Mouse (Mus musculus): ENCODE measurements around the gene Rbmx2. TPM values are rescaled to one million over a fixed set of nuclear protein-coding genes. Genes with fewer than 3 reads are reported as not detected.
A peak's percentile ranks its signal among the peaks of the same experiment; 100 is the strongest.

The Rbmx2 gene
- polyA plus RNA-seq (2014; fragmentation: Nextera tagmentation; extraction: Ambion mirVana): 20.4 and 24.5 TPM in 2 replicates

GRCm38 (mm10) chrX:48694864-48695371 is at the start of gene Rbmx2:
Gene Rbmx2, plus strand, starts transcription at chrX:48695004.
- H3K4me1 ChIP-seq (replicated peaks; ENCODE audit: control insufficient read depth, insufficient read depth, low read length): no peaks in the 10 kb centered on the region
- DNase-seq (ENCODE audit: low spot score) (peak; percentile 80), ATAC-seq (replicated peaks; ENCODE audit: low FRiP score) (peak; percentile 97)
- no peaks in the 10 kb centered on the region for H3K36me3 ChIP-seq (ENCODE audit: control insufficient read depth, insufficient read depth, low read length)
- H3K9ac ChIP-seq (ENCODE audit: low read depth, low read length): peak within 1 kb of the TSS; percentile 67
- H3K4me3 ChIP-seq (ENCODE audit: low read depth, low read length): peak within 1 kb of the TSS; percentile 61
- whole genome bisulfite sequencing: 7% methylated on average over 41 of the region's 42 CpGs
- peak within 1 kb of the TSS; percentile 78 for H3K4me2 ChIP-seq
- no peaks in the 10 kb centered on the region for H3K27me3 ChIP-seq (replicated peaks; ENCODE audit: control insufficient read depth, insufficient read depth, low read length)
- peak within 1 kb of the TSS; percentile 74 for H3K27ac ChIP-seq (ENCODE audit: low read depth, low read length)
- no peaks in the 10 kb centered on the region for H3K9me3 ChIP-seq (ENCODE audit: control insufficient read depth, low read length)

- no peak for ATAC-seq (replicated peaks; ENCODE audit: low FRiP score)
- H3K27ac ChIP-seq (ENCODE audit: low read depth, low read length): no peak overlapping the region
- 40% methylated on average over 6 of the region's 6 CpGs for WGBS
- no peaks in the 10 kb centered on the region for H3K27me3 ChIP-seq (replicated peaks; ENCODE audit: control insufficient read depth, insufficient read depth, low read length)
- H3K9me3 ChIP-seq (ENCODE audit: control insufficient read depth, low read length): no peaks in the 10 kb centered on the region
- no peak overlapping the region for H3K9ac ChIP-seq (ENCODE audit: low read depth, low read length)
- no peak overlapping the region for H3K4me2 ChIP-seq
- DNase-seq (ENCODE audit: low spot score): no peak
- H3K4me3 ChIP-seq (ENCODE audit: low read depth, low read length): no peak overlapping the region
- H3K4me1 ChIP-seq (replicated peaks; ENCODE audit: control insufficient read depth, insufficient read depth, low read length): no peaks in the 10 kb centered on the region
- H3K36me3 ChIP-seq (ENCODE audit: control insufficient read depth, insufficient read depth, low read length): no peaks in the 10 kb centered on the region
Observed at GRCm38 (mm10) chrX:48666807-48667206, 28.0 kb upstream of the Rbmx2 start.

GRCm38 (mm10) chrX:48669588-48669987 is 25.2 kb upstream of the Rbmx2 start:
- Histone ChIP-seq H3K27ac (ENCODE audit: low read depth, low read length) (no peak overlapping the region), H3K27me3 (replicated peaks; ENCODE audit: control insufficient read depth, insufficient read depth, low read length) (no peaks in the 10 kb centered on the region), H3K9ac (ENCODE audit: low read depth, low read length) (no peak overlapping the region), H3K4me1 (replicated peaks; ENCODE audit: control insufficient read depth, insufficient read depth, low read length) (no peaks in the 10 kb centered on the region), H3K4me3 (ENCODE audit: low read depth, low read length) (no peak overlapping the region), H3K4me2 (no peak overlapping the region), H3K36me3 (ENCODE audit: control insufficient read depth, insufficient read depth, low read length) (no peaks in the 10 kb centered on the region), H3K9me3 (ENCODE audit: control insufficient read depth, low read length) (no peaks in the 10 kb centered on the region)
- no peak for ATAC-seq (replicated peaks; ENCODE audit: low FRiP score)
- WGBS: 77% methylated on average over 3 of the region's 3 CpGs
- no peak for DNase-seq (ENCODE audit: low spot score)

- no peak for ATAC-seq (replicated peaks; ENCODE audit: low FRiP score)
- no peak overlapping the region for H3K9ac ChIP-seq (ENCODE audit: low read depth, low read length)
- no peak overlapping the region for H3K4me2 ChIP-seq
- no peaks in the 10 kb centered on the region for H3K27me3 ChIP-seq (replicated peaks; ENCODE audit: control insufficient read depth, insufficient read depth, low read length)
- no peak overlapping the region for H3K27ac ChIP-seq (ENCODE audit: low read depth, low read length)
- H3K36me3 ChIP-seq (ENCODE audit: control insufficient read depth, insufficient read depth, low read length): no peaks in the 10 kb centered on the region
- H3K4me3 ChIP-seq (ENCODE audit: low read depth, low read length): no peak overlapping the region
- H3K9me3 ChIP-seq (ENCODE audit: control insufficient read depth, low read length): no peaks in the 10 kb centered on the region
- no peaks in the 10 kb centered on the region for H3K4me1 ChIP-seq (replicated peaks; ENCODE audit: control insufficient read depth, insufficient read depth, low read length)
- 35% methylated on average over 3 of the region's 3 CpGs for WGBS
- no peak for DNase-seq (ENCODE audit: low spot score)
Observed at GRCm38 (mm10) chrX:48671714-48672113, 23.1 kb upstream of the Rbmx2 start.

DNA sequence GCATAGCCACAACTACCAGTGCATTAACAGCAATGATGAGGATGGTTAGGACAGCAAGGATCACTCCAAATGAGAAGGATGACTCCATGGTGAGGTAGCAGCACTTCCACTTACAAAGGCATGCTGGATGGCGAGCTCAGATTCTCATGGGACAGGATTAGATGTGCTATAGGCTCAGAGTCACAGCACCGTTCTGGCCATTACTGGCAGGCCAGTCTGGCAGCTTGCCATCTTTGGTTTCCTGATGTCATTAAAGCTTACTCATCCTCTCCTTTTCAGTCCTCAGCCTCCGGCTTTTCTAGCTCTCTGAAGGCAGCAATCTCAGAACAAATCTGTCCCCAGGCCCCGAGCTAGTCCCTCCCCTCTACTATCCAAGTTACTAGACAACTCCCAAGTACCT is 20.6 kb upstream of the Rbmx2 start, which contains the start of gene Gpr119:
Gene Gpr119, minus strand, starts transcription at position 308 of the 400 bp plus-strand sequence.
- Histone ChIP-seq H3K27me3 (replicated peaks; ENCODE audit: control insufficient read depth, insufficient read depth, low read length) (no peaks in the 10 kb centered on the region), H3K36me3 (ENCODE audit: control insufficient read depth, insufficient read depth, low read length) (no peaks in the 10 kb centered on the region), H3K4me2 (no peak within 1 kb of the TSS), H3K4me1 (replicated peaks; ENCODE audit: control insufficient read depth, insufficient read depth, low read length) (no peaks in the 10 kb centered on the region), H3K9ac (ENCODE audit: low read depth, low read length) (no peak within 1 kb of the TSS), H3K9me3 (ENCODE audit: control insufficient read depth, low read length) (no peaks in the 10 kb centered on the region), H3K4me3 (ENCODE audit: low read depth, low read length) (no peak within 1 kb of the TSS), H3K27ac (ENCODE audit: low read depth, low read length) (no peak within 1 kb of the TSS)
- DNase-seq (ENCODE audit: low spot score) (no peak), ATAC-seq (replicated peaks; ENCODE audit: low FRiP score) (no peak)
- WGBS: 67% methylated on average over 4 of the region's 4 CpGs

DNA sequence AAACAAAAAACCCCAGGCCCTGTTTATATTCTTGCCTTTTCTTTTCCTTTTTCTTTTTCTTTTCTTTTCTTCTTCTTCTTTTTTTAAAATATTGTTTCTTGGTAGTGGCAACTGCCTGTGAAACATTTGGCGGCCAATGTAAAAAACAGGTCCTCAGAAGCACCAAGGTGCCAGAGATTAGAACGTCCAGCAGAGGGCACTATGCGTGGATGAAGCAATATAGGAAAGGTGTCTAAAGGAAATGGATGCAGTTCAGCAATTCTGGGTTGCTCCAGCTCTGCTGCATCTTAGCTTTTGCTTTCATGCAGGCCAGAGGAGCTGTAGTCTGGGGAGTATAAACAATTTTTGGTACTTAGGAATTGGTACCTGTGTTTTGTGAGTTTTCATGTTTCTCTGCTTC is 11.4 kb upstream of the Rbmx2 start:
- Histone ChIP-seq H3K9me3 (ENCODE audit: control insufficient read depth, low read length) (no peaks in the 10 kb centered on the region), H3K4me2 (no peak overlapping the region), H3K4me3 (ENCODE audit: low read depth, low read length) (no peak overlapping the region), H3K27me3 (replicated peaks; ENCODE audit: control insufficient read depth, insufficient read depth, low read length) (no peaks in the 10 kb centered on the region), H3K9ac (ENCODE audit: low read depth, low read length) (no peak overlapping the region), H3K36me3 (ENCODE audit: control insufficient read depth, insufficient read depth, low read length) (no peaks in the 10 kb centered on the region), H3K27ac (ENCODE audit: low read depth, low read length) (no peak overlapping the region), H3K4me1 (replicated peaks; ENCODE audit: control insufficient read depth, insufficient read depth, low read length) (no peaks in the 10 kb centered on the region)
- 18% methylated on average over 3 of the region's 3 CpGs for WGBS
- DNase-seq (ENCODE audit: low spot score) (no peak), ATAC-seq (replicated peaks; ENCODE audit: low FRiP score) (no peak)

DNA sequence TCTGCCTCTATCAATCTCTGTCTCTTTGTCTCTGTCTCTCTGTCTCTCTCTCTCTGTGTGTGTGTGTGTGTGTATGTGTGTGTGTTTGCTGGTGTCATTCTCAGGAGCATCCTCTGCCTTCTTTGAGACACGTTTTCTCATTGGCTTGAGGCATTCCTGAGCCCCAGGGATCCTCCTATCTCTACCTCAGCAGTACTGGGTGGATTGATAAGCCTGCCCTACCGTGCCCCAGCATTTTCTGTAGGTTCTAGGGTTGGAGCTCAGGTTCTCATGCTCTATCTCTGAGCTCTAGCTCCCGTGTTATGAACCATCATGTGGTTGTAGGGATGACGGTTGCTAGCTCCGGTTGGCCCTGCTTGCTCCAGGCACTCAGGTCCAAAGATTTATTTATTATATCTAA is 10.9 kb upstream of the Rbmx2 start:
- 53% methylated on average over 5 of the region's 5 CpGs for WGBS

DNA sequence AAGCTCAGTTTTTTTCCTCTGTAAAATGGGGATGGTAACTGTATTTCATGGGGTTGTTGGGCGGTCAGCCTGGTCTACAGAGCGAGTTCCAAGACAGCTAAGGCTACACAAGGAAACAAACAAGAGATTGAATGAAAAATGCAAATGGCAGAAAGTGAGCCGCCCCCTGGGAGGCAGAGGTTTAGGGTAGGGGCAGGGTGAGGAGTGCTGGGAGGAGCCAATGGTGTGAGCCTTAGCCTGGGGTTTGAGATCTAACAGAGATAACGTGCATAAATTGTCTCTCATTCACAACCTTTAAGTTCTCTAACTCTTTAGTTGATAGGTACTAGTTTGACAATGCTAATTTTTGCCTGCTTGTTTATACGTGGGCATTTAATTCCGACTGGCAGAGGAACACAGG is 344 bp upstream of the Rbmx2 start:
- Histone ChIP-seq H3K27ac (ENCODE audit: low read depth, low read length) (no peak overlapping the region), H3K4me2 (peak overlapping the region; percentile 54), H3K4me1 (replicated peaks; ENCODE audit: control insufficient read depth, insufficient read depth, low read length) (no peaks in the 10 kb centered on the region), H3K4me3 (ENCODE audit: low read depth, low read length) (peak overlapping the region; percentile 61), H3K27me3 (replicated peaks; ENCODE audit: control insufficient read depth, insufficient read depth, low read length) (no peaks in the 10 kb centered on the region), H3K9ac (ENCODE audit: low read depth, low read length) (no peak overlapping the region), H3K36me3 (ENCODE audit: control insufficient read depth, insufficient read depth, low read length) (no peaks in the 10 kb centered on the region), H3K9me3 (ENCODE audit: control insufficient read depth, low read length) (no peaks in the 10 kb centered on the region)
- ATAC-seq (replicated peaks; ENCODE audit: low FRiP score) (peak; percentile 79), DNase-seq (ENCODE audit: low spot score) (no peak)
- WGBS: 13% methylated on average over 6 of the region's 6 CpGs

More for the DNA sequence above, 10.9 kb upstream of the Rbmx2 start:
- no peak overlapping the region for H3K4me2 ChIP-seq
- H3K4me1 ChIP-seq (replicated peaks; ENCODE audit: control insufficient read depth, insufficient read depth, low read length): no peaks in the 10 kb centered on the region
- no peaks in the 10 kb centered on the region for H3K9me3 ChIP-seq (ENCODE audit: control insufficient read depth, low read length)
- no peaks in the 10 kb centered on the region for H3K27me3 ChIP-seq (replicated peaks; ENCODE audit: control insufficient read depth, insufficient read depth, low read length)
- no peak overlapping the region for H3K4me3 ChIP-seq (ENCODE audit: low read depth, low read length)
- ATAC-seq (replicated peaks; ENCODE audit: low FRiP score): no peak
- no peaks in the 10 kb centered on the region for H3K36me3 ChIP-seq (ENCODE audit: control insufficient read depth, insufficient read depth, low read length)
- no peak overlapping the region for H3K27ac ChIP-seq (ENCODE audit: low read depth, low read length)
- DNase-seq (ENCODE audit: low spot score): no peak
- H3K9ac ChIP-seq (ENCODE audit: low read depth, low read length): no peak overlapping the region

DNA sequence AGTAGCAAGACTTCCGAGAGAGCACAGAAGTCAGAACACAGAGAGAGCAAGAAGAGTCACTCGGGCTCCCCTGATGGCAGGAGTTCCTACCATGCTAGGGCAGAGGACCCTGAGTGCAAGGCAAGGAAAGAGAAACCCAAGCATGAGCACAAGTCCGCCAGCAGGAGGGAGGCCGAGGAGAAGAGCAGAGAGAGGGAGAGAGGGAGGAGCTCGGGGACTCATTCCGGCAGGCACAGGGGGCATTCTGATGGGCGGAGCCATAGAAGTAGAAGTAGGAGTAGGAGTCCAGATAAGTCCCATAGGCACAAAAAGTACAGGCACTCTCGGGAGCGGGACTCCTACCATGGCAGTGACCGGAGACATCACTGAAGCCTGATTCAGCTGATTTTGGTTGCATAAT is 14.9 kb downstream of the Rbmx2 start:
- no peaks in the 10 kb centered on the region for H3K4me1 ChIP-seq (replicated peaks; ENCODE audit: control insufficient read depth, insufficient read depth, low read length)
- no peak overlapping the region for H3K4me2 ChIP-seq
- H3K4me3 ChIP-seq (ENCODE audit: low read depth, low read length): no peak overlapping the region
- WGBS: 92% methylated on average over 10 of the region's 10 CpGs
- ATAC-seq (replicated peaks; ENCODE audit: low FRiP score): no peak
- no peak overlapping the region for H3K9ac ChIP-seq (ENCODE audit: low read depth, low read length)
- no peak overlapping the region for H3K27ac ChIP-seq (ENCODE audit: low read depth, low read length)
- no peaks in the 10 kb centered on the region; the same call in 1 of the 2 replicates for H3K36me3 ChIP-seq (ENCODE audit: control insufficient read depth, insufficient read depth, low read length)
- H3K9me3 ChIP-seq (ENCODE audit: control insufficient read depth, low read length): no peaks in the 10 kb centered on the region
- no peaks in the 10 kb centered on the region for H3K27me3 ChIP-seq (replicated peaks; ENCODE audit: control insufficient read depth, insufficient read depth, low read length)
- no peak for DNase-seq (ENCODE audit: low spot score)
